Mouse (Mus musculus): ENCODE measurements around the gene AI413582.

DNA sequence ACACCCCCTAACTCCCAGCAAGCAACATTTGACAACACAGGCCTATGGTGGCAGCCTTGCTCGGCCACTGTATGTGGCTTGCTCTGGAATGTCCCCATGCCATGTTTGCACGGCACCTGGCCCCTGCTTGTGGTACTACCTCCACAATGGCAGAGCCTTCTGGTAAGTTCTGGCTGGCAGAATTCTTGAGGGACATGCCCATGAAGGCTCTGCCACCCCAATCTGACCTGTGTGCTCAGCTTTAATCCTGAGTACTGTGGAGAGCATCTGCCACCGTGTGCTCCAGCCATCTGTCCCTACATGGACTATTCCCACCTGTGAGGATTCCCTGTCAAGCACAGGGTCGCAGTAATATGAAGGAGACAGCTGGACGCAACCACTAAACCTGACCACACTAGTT is 35.3 kb upstream of the AI413582 start:
- no peak for TF ChIP-seq CTCF (IDR thresholded peaks at IDR 0.05; ENCODE audit: low read depth)
- TF ChIP-seq EP300 (IDR thresholded peaks at IDR 0.05; ENCODE audit: low read depth), result no peak

All from heart, postnatal 0 days (tissue).